Mouse (Mus musculus) kidney, embryonic 15.5 days (tissue): ENCODE measurements around the gene Hmgb1. TPM values are rescaled to one million over a fixed set of nuclear protein-coding genes. Genes with fewer than 3 reads are reported as not detected.

ENCODE experiments used
- polyA plus RNA-seq: library from polyadenylated mRNA; unstranded; fragments of >200 nt; fragmentation: Nextera tagmentation; extraction: Ambion mirVana; gene quantifications from 2 replicates; pipeline ENCODE4 v1.2.1, GENCODE M21; 2015

Hmgb1 gene
- polyA plus RNA-seq, 1 experiment from 2014 or later = 1,463 TPM

Other genes with a start within 250 kb of the Hmgb1 start
- 3.2 TPM in 1 of 2 replicates, not detected in the other for gene Gm42791, start 189.3 kb downstream of the Hmgb1 start, polyA plus RNA-seq
- 40.0 and 44.8 TPM in 2 replicates for gene Uspl1, start 139 bp downstream of the Hmgb1 start, polyA plus RNA-seq
- gene Alox5ap, start 80.3 kb upstream of the Hmgb1 start, polyA plus RNA-seq = 12.4 and 13.3 TPM in 2 replicates
- 0.48 and 0.62 TPM in 2 replicates for gene Medag, start 227.3 kb upstream of the Hmgb1 start, polyA plus RNA-seq